ENCODE assay signal across 13 mouse cellular contexts in the genomic region with DNA sequence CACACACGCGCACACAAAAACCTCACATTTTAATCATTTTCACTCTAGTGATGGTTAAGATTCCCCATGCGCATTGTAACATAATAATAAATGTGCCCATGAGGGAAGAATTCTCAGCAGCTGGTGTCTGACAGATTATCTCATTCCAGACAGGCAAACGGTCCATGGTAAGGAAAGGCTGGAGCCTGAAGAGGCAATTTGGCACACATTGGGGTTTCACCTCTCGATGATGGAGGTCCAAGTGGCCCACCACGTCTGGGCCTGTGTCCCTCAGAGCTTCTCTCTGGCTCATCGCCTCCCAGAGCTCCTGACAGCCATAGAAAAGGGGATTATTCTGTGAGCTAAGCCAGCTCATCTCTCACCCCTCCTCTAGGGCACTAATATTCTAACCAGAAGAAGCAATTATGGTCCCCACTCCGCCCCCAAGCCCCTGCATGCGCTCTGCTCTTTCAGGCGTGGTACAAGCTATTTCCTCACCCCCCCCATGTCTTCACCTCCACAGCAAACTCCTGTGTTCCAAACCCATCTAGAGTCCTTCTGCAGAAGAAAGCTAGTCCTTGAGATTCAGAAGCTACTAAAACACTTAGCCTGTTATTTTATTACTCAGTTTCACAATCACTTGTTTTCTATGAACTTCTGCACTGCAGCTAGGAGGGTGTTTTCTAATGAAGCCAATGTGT.
DNase-seq lines count a peak whose midpoint lies in the region; ATAC-seq and TF ChIP-seq lines count a peak whose summit lies in the region.
"Had no signal": no experiment of that assay in that cellular context is flagged by ENCODE, and none has a peak within 500 bp of the region (broad histone marks: within the 10 kb centered on the region; RNA-seq: fewer than 3 reads in every experiment).

No protein-coding gene starts in this region.

- no peak for TF ChIP-seq POLR2A in brain, embryonic 14.5 days (IDR thresholded peaks at IDR 0.05; ENCODE audit: borderline replicate concordance, extremely low read depth, insufficient read depth, insufficient read length, poor library complexity, severe bottlenecking)

- H3K4me3 ChIP-seq in embryonic facial prominence, embryonic 12.5 days, result no peak overlapping the region
- no peak overlapping the region for H3K4me3 ChIP-seq in hindbrain, embryonic 12.5 days
- H3K4me3 ChIP-seq in midbrain, embryonic 15.5 days, result no peak overlapping the region
- H3K4me3 ChIP-seq in intestine, embryonic 16.5 days (ENCODE audit: low read length), result no peak overlapping the region
- no peak overlapping the region for H3K4me3 ChIP-seq in heart, embryonic 12.5 days

- no peaks in the 10 kb centered on the region for H3K27me3 ChIP-seq in embryonic facial prominence, embryonic 12.5 days
- H3K27me3 ChIP-seq in hindbrain, embryonic 12.5 days, result no peaks in the 10 kb centered on the region
- no peaks in the 10 kb centered on the region for H3K27me3 ChIP-seq in midbrain, embryonic 15.5 days (replicated peaks)
- H3K27me3 ChIP-seq in intestine, embryonic 16.5 days (replicated peaks; ENCODE audit: control insufficient read depth, insufficient read depth, low read length), result no peaks in the 10 kb centered on the region
- H3K27me3 ChIP-seq in heart, embryonic 12.5 days (replicated peaks), result no peaks in the 10 kb centered on the region
- H3K27me3 ChIP-seq: CH12.LX had no signal

- peaks cover 21% of the 10 kb centered on the region for H3K4me1 ChIP-seq in embryonic facial prominence, embryonic 12.5 days
- H3K4me1 ChIP-seq in hindbrain, embryonic 12.5 days, result peaks cover 30% of the 10 kb centered on the region
- H3K4me1 ChIP-seq in midbrain, embryonic 15.5 days, result peaks cover 21% of the 10 kb centered on the region
- no peaks in the 10 kb centered on the region for H3K4me1 ChIP-seq in intestine, embryonic 16.5 days (ENCODE audit: control insufficient read depth, insufficient read depth, low read length)
- H3K4me1 ChIP-seq in heart, embryonic 12.5 days (replicated peaks), result peaks cover 8% of the 10 kb centered on the region

- peak overlapping the region; percentile 70 for H3K27ac ChIP-seq in embryonic facial prominence, embryonic 12.5 days
- peak overlapping the region; percentile 96 for H3K27ac ChIP-seq in hindbrain, embryonic 12.5 days
- H3K27ac ChIP-seq in midbrain, embryonic 15.5 days, result peak overlapping the region; percentile 83
- H3K27ac ChIP-seq in intestine, embryonic 16.5 days (ENCODE audit: low read length), result no peak overlapping the region
- H3K27ac ChIP-seq in heart, embryonic 12.5 days (ENCODE audit: poor library complexity, severe bottlenecking), result no peak overlapping the region

- H3K9ac ChIP-seq in embryonic facial prominence, embryonic 12.5 days, result no peak overlapping the region
- H3K9ac ChIP-seq in hindbrain, embryonic 12.5 days, result 0 out of 2 replicates have a peak overlapping the region, but pooled peaks have one; percentile 19
- H3K9ac ChIP-seq in midbrain, embryonic 15.5 days, result no peak overlapping the region
- no peak overlapping the region for H3K9ac ChIP-seq in intestine, embryonic 16.5 days (ENCODE audit: low read depth, low read length)
- H3K9ac ChIP-seq in heart, embryonic 12.5 days, result no peak overlapping the region
- H3K9ac ChIP-seq: lung, embryonic 14.5 days had no signal

- no peak for ATAC-seq in embryonic facial prominence, embryonic 12.5 days (ENCODE audit: insufficient number of reproducible peaks, insufficient read depth, low FRiP score, low TSS enrichment)
- ATAC-seq in hindbrain, embryonic 12.5 days (ENCODE audit: low FRiP score), result peak; percentile 55
- ATAC-seq in midbrain, embryonic 15.5 days (replicated peaks), result peak; percentile 77
- ATAC-seq in intestine, embryonic 16.5 days, result no peak
- ATAC-seq in monocyte, adult 5-6 weeks (replicated peaks; ENCODE audit: insufficient number of reproducible peaks, low FRiP score, low TSS enrichment, poor library complexity, severe bottlenecking), result no peak
- no peak for ATAC-seq in heart, embryonic 12.5 days (ENCODE audit: insufficient number of reproducible peaks, low FRiP score)

- DNase-seq in brain, embryonic 14.5 days (ENCODE audit: low read depth), result peak; percentile 82
- no peak for DNase-seq in heart, adult 9 months (ENCODE audit: low spot score in 2 of 2)
- DNase-seq: gastrocnemius, postnatal 36 days; kidney, postnatal 10 days; lung, embryonic 14.5 days; right cerebral cortex, postnatal 4 days had no signal

- TF ChIP-seq CTCF in brain, embryonic 14.5 days (IDR thresholded peaks at IDR 0.05; ENCODE audit: borderline replicate concordance, extremely low read depth, insufficient read depth, insufficient read length), result no peak

- WGBS in embryonic facial prominence, embryonic 12.5 days, result 53% methylated on average over 10 of the region's 10 CpGs
- WGBS in hindbrain, embryonic 12.5 days, result 31% methylated on average over 10 of the region's 10 CpGs
- 14% methylated on average over 10 of the region's 10 CpGs for WGBS in midbrain, embryonic 15.5 days
- WGBS in intestine, embryonic 16.5 days, result 68% methylated on average over 10 of the region's 10 CpGs
- WGBS in heart, embryonic 12.5 days, result 74% methylated on average over 10 of the region's 10 CpGs

- H3K36me3 ChIP-seq in embryonic facial prominence, embryonic 12.5 days, result no peaks in the 10 kb centered on the region
- no peaks in the 10 kb centered on the region for H3K36me3 ChIP-seq in hindbrain, embryonic 12.5 days
- no peaks in the 10 kb centered on the region for H3K36me3 ChIP-seq in midbrain, embryonic 15.5 days (replicated peaks)
- H3K36me3 ChIP-seq in intestine, embryonic 16.5 days (ENCODE audit: control insufficient read depth, insufficient read depth, low read length), result no peaks in the 10 kb centered on the region
- no peaks in the 10 kb centered on the region for H3K36me3 ChIP-seq in heart, embryonic 12.5 days

- H3K9me3 ChIP-seq in embryonic facial prominence, embryonic 12.5 days, result no peaks in the 10 kb centered on the region
- no peaks in the 10 kb centered on the region for H3K9me3 ChIP-seq in hindbrain, embryonic 12.5 days (replicated peaks)
- H3K9me3 ChIP-seq in midbrain, embryonic 15.5 days, result no peaks in the 10 kb centered on the region
- no peaks in the 10 kb centered on the region for H3K9me3 ChIP-seq in intestine, embryonic 16.5 days (ENCODE audit: control insufficient read depth, low read length)
- H3K9me3 ChIP-seq in heart, embryonic 12.5 days (replicated peaks), result no peaks in the 10 kb centered on the region

- H3K4me2 ChIP-seq in embryonic facial prominence, embryonic 12.5 days (replicated peaks), result no peak overlapping the region
- peak overlapping the region; percentile 37 for H3K4me2 ChIP-seq in hindbrain, embryonic 12.5 days (replicated peaks)
- peak overlapping the region; percentile 28 for H3K4me2 ChIP-seq in midbrain, embryonic 15.5 days
- no peak overlapping the region for H3K4me2 ChIP-seq in intestine, embryonic 16.5 days (ENCODE audit: low read depth, low read length)
- no peak overlapping the region for H3K4me2 ChIP-seq in heart, embryonic 12.5 days
- H3K4me2 ChIP-seq: lung, embryonic 14.5 days had no signal

Comparison
In these comparisons a context has a peak if more than half of its experiments do, and no peak if none do; other contexts are left out.
1. ATAC-seq: peak in hindbrain, embryonic 12.5 days (single experiment) and midbrain, embryonic 15.5 days (single experiment); none in embryonic facial prominence, embryonic 12.5 days (single experiment), intestine, embryonic 16.5 days (single experiment), monocyte, adult 5-6 weeks (single experiment) and heart, embryonic 12.5 days (single experiment).
2. H3K27ac ChIP-seq: peak in embryonic facial prominence, embryonic 12.5 days (single experiment), hindbrain, embryonic 12.5 days (single experiment) and midbrain, embryonic 15.5 days (single experiment); none in intestine, embryonic 16.5 days (single experiment) and heart, embryonic 12.5 days (single experiment).
3. H3K4me2 ChIP-seq: peak in hindbrain, embryonic 12.5 days (single experiment) and midbrain, embryonic 15.5 days (single experiment); none in embryonic facial prominence, embryonic 12.5 days (single experiment), intestine, embryonic 16.5 days (single experiment) and heart, embryonic 12.5 days (single experiment).